Mouse (Mus musculus): ENCODE measurements around the gene Rabgap1l.

DNA sequence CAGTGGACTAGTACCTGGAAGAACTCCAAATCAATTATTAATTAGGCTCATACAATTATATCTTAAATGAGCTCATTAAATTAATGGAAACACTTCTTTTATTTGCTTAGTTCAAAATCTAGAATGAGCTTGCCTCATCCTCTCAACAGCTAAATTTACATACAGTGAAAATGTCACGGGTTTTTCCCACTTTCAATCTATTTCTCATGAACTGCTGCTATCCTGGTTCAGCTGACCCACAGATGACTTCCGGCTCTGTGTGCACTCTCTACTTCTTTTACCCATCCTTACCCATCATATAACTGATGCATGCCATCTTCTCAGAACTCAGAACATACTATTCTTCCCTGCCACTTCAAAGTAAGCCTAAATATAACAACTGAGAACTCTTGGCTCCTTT lies 452.4 kb downstream of the Rabgap1l start:
- TF ChIP-seq CTCF (IDR thresholded peaks at IDR 0.05; ENCODE audit: low read depth, low read length), result no peak
- TF ChIP-seq GATA2 (IDR thresholded peaks at IDR 0.05; ENCODE audit: borderline replicate concordance, low read depth, low read length), result no peak

Data from G1E (cell line).